ENCODE assay signal across 10 mouse cellular contexts in the genomic region with DNA sequence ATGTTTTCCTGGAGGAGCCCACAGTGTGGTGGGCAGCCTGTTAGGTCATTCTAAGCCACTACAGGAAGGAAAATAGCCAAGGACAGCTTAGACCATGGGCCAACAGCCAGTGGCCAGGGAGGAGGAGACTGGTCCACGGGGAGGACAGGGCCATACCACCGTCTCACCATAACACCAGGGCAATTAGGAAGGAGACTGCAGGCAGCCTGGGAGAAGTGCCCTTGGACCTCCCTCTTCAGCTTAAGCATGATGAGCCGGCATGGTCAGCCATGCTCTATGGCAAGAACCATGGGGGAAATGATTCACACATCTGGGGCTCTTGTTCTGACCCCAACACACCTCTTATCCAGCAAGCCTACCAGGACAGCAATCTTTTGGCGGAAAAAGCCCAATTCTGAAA. TPM values are rescaled to one million over a fixed set of nuclear protein-coding genes. Genes with fewer than 3 reads are reported as not detected.
DNase-seq lines count a peak whose midpoint lies in the region; ATAC-seq and TF ChIP-seq lines count a peak whose summit lies in the region.
"Had no signal": no experiment of that assay in that cellular context is flagged by ENCODE, and none has a peak within 500 bp of the region (broad histone marks: within the 10 kb centered on the region; RNA-seq: fewer than 3 reads in every experiment).

No protein-coding gene starts in this region.

- DNase-seq in gastrocnemius, adult 2 months: no peak
- DNase-seq in gastrocnemius, adult 8-10 months (ENCODE audit: low spot score in 2 of 2): no peak
- DNase-seq in MN1 (ENCODE audit: low spot score): peak; percentile 65
- no peak for DNase-seq in forebrain, embryonic 11.5 days (ENCODE audit: low spot score)
- no peak for DNase-seq in liver, embryonic 13.5 days
- DNase-seq in spleen, postnatal 36 days (ENCODE audit: low spot score in 2 of 2): no peak
- no peak for DNase-seq in adrenal gland, adult 2 months
- DNase-seq in layer of hippocampus, postnatal 36 days: no peak

- peaks cover 8% of the 10 kb centered on the region; the same call in 1 of the 2 replicates for H3K4me1 ChIP-seq in forebrain, embryonic 11.5 days (replicated peaks; ENCODE audit: control insufficient read depth, insufficient read depth, low read length)
- H3K4me1 ChIP-seq in liver, embryonic 13.5 days (replicated peaks): peaks cover 81% of the 10 kb centered on the region

- peak overlapping the region; percentile 91 for H3K4me2 ChIP-seq in forebrain, embryonic 11.5 days (ENCODE audit: low read depth, low read length, severe bottlenecking)
- H3K4me2 ChIP-seq in liver, embryonic 13.5 days: peak overlapping the region; percentile 99

- WGBS in forebrain, embryonic 11.5 days: 55% methylated on average over 4 of the region's 4 CpGs
- 51% methylated on average over 4 of the region's 4 CpGs for WGBS in liver, embryonic 13.5 days (ENCODE audit: insufficient replicate concordance)

- no peaks in the 10 kb centered on the region for H3K36me3 ChIP-seq in forebrain, embryonic 11.5 days (ENCODE audit: control insufficient read depth, insufficient read depth, low read length)
- H3K36me3 ChIP-seq in liver, embryonic 13.5 days: peaks cover 15% of the 10 kb centered on the region

- H3K9ac ChIP-seq in forebrain, embryonic 11.5 days (ENCODE audit: low read length): peak overlapping the region; percentile 91; the same call in 1 of the 2 replicates
- H3K9ac ChIP-seq in liver, embryonic 13.5 days: peak overlapping the region; percentile 91; the same call in 1 of the 2 replicates

- no peaks in the 10 kb centered on the region for H3K27me3 ChIP-seq in forebrain, embryonic 11.5 days (ENCODE audit: control insufficient read depth, insufficient read depth, low read length)
- no peaks in the 10 kb centered on the region for H3K27me3 ChIP-seq in liver, embryonic 13.5 days

- intact Hi-C loops in gastrocnemius, adult 2 months (cut with DNase I): no loop called here

- H3K9me3 ChIP-seq in forebrain, embryonic 11.5 days (ENCODE audit: control insufficient read depth, low read length): no peaks in the 10 kb centered on the region
- no peaks in the 10 kb centered on the region for H3K9me3 ChIP-seq in liver, embryonic 13.5 days (replicated peaks)

- no peak overlapping the region for H3K27ac ChIP-seq in gastrocnemius, adult 2 months
- H3K27ac ChIP-seq in forebrain, embryonic 11.5 days (ENCODE audit: low read depth, low read length): no peak overlapping the region
- peak overlapping the region; percentile 50; the same call in 1 of the 2 replicates for H3K27ac ChIP-seq in liver, embryonic 13.5 days

- H3K4me3 ChIP-seq in gastrocnemius, adult 2 months: peak overlapping the region; percentile 91
- H3K4me3 ChIP-seq in forebrain, embryonic 11.5 days (ENCODE audit: low read depth, low read length): peak overlapping the region; percentile 90
- peak overlapping the region; percentile 87 for H3K4me3 ChIP-seq in liver, embryonic 13.5 days (replicated peaks)

- no peak for TF ChIP-seq CTCF in gastrocnemius, adult 2 months (IDR thresholded peaks at IDR 0.05)

- no peak for ATAC-seq in forebrain, embryonic 11.5 days (replicated peaks; ENCODE audit: low FRiP score)
- ATAC-seq in liver, embryonic 13.5 days (ENCODE audit: low read depth): no peak

RNA-seq across cellular contexts. Expression of a gene that starts 1.8 kb away (rescaled TPM):
- 1 to 10 TPM; 2.1 to 2.9 TPM for total RNA-seq in gastrocnemius, adult 2 months (2021)
- total RNA-seq in gastrocnemius, adult 8-10 months (2022): 1 to 10 TPM; 1.3 to 1.9 (median 1.4) TPM
- polyA plus RNA-seq in forebrain, embryonic 11.5 days (2014; fragmentation: Nextera tagmentation; extraction: Ambion mirVana): 5.2 and 6.9 TPM in 2 replicates
- 0.83 and 1.1 TPM in 2 replicates for polyA plus RNA-seq in liver, embryonic 13.5 days (2015; fragmentation: Nextera tagmentation; extraction: Ambion mirVana)
- 10 to 100 TPM in 1 of 2 experiments, 1 to 10 TPM in 1; 6.0 to 13.0 TPM for total RNA-seq in adrenal gland, adult 2 months (2021)
- 12.3 and 15.9 TPM in 2 replicates for polyA plus RNA-seq in adrenal gland, adult 2 months (2012; rRNA removed)
- 10 to 100 TPM; 56.6 to 60.0 TPM for total RNA-seq in layer of hippocampus, postnatal 36 days (2021)

RNA-seq across cellular contexts. Expression of a gene that starts 51.7 kb away (rescaled TPM):
- total RNA-seq in gastrocnemius, adult 2 months (2021): under 1 TPM; 0.43 to 0.73 TPM
- under 1 TPM; 0.19 to 0.38 (median 0.29) TPM for total RNA-seq in gastrocnemius, adult 8-10 months (2022)
- polyA plus RNA-seq in forebrain, embryonic 11.5 days (2014; fragmentation: Nextera tagmentation; extraction: Ambion mirVana): 0.05 TPM in 1 of 2 replicates, not detected in the other
- polyA plus RNA-seq in liver, embryonic 13.5 days (2015; fragmentation: Nextera tagmentation; extraction: Ambion mirVana): 0.02 TPM in 1 of 2 replicates, not detected in the other
- total RNA-seq in adrenal gland, adult 2 months (2021): not detected
- polyA plus RNA-seq in adrenal gland, adult 2 months (2012; rRNA removed): 0.07 and 0.17 TPM in 2 replicates
- not detected for total RNA-seq in layer of hippocampus, postnatal 36 days (2021)
- total RNA-seq: common myeloid progenitor, adult 5-6 weeks; megakaryocyte progenitor cell, adult 5-6 weeks had no signal

RNA-seq across cellular contexts. Expression of a gene that starts 53.7 kb away (rescaled TPM):
- total RNA-seq in gastrocnemius, adult 2 months (2021): under 1 TPM; 0.28 to 0.95 TPM
- under 1 TPM in 3 of 4 experiments, not detected in 1; 0.48 to 0.63 (median 0.62) TPM for total RNA-seq in gastrocnemius, adult 8-10 months (2022)
- polyA plus RNA-seq in forebrain, embryonic 11.5 days (2014; fragmentation: Nextera tagmentation; extraction: Ambion mirVana): not detected in 2 replicates
- polyA plus RNA-seq in liver, embryonic 13.5 days (2015; fragmentation: Nextera tagmentation; extraction: Ambion mirVana): not detected in 2 replicates
- total RNA-seq in adrenal gland, adult 2 months (2021): under 1 TPM in 1 of 2 experiments, not detected in 1; 0.31 TPM
- polyA plus RNA-seq in adrenal gland, adult 2 months (2012; rRNA removed): 0.58 and 0.97 TPM in 2 replicates
- total RNA-seq in layer of hippocampus, postnatal 36 days (2021): not detected
- total RNA-seq: megakaryocyte progenitor cell, adult 5-6 weeks had no signal

RNA-seq across cellular contexts. Expression of a gene that starts 59.1 kb away (rescaled TPM):
- 1 to 10 TPM; 5.6 to 9.9 TPM for total RNA-seq in gastrocnemius, adult 2 months (2021)
- 1 to 10 TPM; 4.6 to 5.7 (median 5.2) TPM for total RNA-seq in gastrocnemius, adult 8-10 months (2022)
- polyA plus RNA-seq in forebrain, embryonic 11.5 days (2014; fragmentation: Nextera tagmentation; extraction: Ambion mirVana): not detected in 2 replicates
- 0.35 and 0.48 TPM in 2 replicates for polyA plus RNA-seq in liver, embryonic 13.5 days (2015; fragmentation: Nextera tagmentation; extraction: Ambion mirVana)
- total RNA-seq in adrenal gland, adult 2 months (2021): 1 to 10 TPM; 1.5 to 2.7 TPM
- 0.83 and 2.0 TPM in 2 replicates for polyA plus RNA-seq in adrenal gland, adult 2 months (2012; rRNA removed)
- total RNA-seq in layer of hippocampus, postnatal 36 days (2021): not detected

Comparison
In these comparisons a context has a peak if more than half of its experiments do, and no peak if none do; other contexts are left out.
1. RNA of a gene that starts 1.8 kb away (total RNA-seq): 56.6 to 60.0 TPM in layer of hippocampus, postnatal 36 days; 6.0 to 13.0 TPM in adrenal gland, adult 2 months, 2.1 to 2.9 TPM in gastrocnemius, adult 2 months and 1.3 to 1.9 TPM in gastrocnemius, adult 8-10 months; every median in the first group is over 4 times any median in the second.
2. Peak in every context shown above with its lines, with median percentiles within 50 percentile points of each other: H3K4me3 ChIP-seq.